Mouse (Mus musculus): ENCODE measurements around the gene Chid1.

- TF ChIP-seq CTCF (IDR thresholded peaks at IDR 0.05; ENCODE audit: control insufficient read depth, insufficient read depth, insufficient replicate concordance, low read depth, low read length) (no peak), POLR2A (IDR thresholded peaks at IDR 0.05; ENCODE audit: control insufficient read depth, low read depth, low read length) (no peak)
Observed at GRCm38 (mm10) chr7:141575481-141575880, 35.8 kb upstream of the Chid1 start.

Measured in testis, adult 2 months (tissue).